Mouse (Mus musculus): ENCODE results near the gene Fbf1.

Fbf1 gene

DNA sequence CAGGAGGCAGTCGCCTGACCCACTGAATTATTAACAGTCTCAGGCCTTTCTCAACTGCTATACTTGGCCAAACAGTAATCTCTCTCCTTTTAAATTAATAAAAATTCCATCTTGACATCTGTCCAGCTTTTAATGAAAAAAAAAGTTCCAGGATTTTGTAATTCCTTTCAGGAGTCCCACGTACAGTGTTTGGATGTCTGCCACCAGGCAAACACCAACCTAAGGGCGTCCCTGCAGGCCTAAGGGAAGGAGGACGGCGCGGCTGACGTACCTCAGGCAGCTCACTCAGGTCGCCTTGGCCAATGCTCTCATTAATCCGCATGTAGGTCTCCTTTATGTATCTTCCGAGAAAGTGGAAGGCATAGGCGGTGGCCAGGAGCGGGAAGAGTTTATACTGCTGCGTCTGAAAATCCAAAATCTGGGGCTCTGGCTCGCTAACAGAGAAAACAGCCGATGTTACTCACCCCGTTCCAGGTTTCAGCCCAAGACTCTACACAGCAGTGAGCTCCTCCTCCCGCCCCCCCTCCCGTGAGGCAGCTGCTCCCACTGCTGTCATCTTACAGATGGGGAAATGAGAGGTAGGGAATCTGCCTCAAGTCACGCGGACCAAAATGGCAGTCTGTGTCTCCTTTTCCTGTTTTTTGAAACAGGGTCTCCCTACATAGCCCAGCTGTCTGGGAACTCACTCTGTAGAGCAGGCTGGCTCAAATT is 10.6 kb upstream of the Fbf1 start:
- DNase-seq = no peak

DNA sequence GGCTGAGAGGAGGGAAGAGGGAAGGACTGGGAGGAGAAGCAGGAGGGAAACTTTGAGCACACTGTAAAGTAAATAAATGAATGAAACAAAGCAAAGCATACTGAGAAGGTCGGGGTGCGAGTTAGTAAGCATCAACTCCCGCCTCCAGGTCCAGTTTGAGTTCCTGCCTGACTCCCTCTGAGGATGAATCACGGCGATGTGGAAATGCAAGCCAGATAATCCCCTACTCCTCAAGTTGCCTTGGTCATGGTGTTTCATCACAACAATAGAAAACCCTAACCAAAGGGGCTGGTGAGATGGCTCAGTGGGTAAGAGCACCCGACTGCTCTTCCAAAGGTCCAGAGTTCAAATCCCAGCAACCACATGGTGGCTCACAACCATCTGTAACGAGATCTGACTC is 8.0 kb upstream of the Fbf1 start:
- no peak for DNase-seq

DNA sequence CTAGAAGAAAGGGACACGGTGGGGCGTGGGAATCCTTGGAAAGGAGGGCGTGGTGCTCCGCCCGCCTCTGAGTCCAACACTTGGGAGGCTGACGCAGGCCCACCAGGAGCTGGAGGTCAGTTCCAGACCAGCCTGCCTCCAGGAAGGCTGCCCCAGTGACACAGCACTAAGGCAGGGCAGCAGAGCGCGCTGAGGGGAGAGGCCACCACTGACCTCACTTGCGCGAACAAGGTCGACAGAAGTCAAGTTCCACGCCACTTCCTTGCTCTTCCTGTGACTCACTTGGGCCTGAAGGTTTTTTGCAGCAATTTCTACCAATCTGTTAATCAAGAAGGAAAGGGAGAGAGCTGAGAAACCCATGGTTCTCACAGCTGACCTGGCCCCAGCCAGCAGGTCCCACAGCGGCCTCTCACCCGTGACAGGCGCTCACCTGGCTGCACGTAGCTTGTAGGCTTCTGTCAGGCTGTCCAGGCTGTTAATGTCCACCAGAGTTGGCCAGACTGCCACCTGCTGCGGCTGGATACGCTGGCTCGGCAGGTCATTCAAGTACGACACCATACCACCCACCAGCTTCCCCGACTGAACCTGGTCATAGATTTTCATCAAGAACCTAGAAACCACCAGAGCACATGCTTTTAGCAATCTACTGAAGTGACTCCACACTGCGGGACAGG is 6.9 kb upstream of the Fbf1 start:
- DNase-seq = peak; percentile 84

DNA sequence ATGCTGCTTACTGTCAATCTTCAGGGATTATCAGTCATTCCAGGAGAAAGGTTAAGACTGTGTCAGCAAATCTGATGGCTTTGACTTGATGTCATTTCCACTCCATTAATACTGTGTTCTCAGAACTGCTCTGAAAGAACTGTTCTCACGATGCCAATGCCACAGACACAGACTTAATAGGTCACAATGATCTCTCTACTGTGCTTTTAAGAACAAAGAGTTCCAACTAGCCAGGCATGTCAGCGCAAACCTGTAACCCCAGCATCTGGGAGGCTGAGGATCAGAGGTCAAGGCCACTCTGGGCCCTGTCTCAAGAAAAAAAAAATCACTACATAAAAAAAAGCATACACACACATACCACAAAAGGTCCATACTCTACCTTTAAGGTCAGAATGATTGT is 4.0 kb upstream of the Fbf1 start:
- DNase-seq = peak; percentile 36

DNA sequence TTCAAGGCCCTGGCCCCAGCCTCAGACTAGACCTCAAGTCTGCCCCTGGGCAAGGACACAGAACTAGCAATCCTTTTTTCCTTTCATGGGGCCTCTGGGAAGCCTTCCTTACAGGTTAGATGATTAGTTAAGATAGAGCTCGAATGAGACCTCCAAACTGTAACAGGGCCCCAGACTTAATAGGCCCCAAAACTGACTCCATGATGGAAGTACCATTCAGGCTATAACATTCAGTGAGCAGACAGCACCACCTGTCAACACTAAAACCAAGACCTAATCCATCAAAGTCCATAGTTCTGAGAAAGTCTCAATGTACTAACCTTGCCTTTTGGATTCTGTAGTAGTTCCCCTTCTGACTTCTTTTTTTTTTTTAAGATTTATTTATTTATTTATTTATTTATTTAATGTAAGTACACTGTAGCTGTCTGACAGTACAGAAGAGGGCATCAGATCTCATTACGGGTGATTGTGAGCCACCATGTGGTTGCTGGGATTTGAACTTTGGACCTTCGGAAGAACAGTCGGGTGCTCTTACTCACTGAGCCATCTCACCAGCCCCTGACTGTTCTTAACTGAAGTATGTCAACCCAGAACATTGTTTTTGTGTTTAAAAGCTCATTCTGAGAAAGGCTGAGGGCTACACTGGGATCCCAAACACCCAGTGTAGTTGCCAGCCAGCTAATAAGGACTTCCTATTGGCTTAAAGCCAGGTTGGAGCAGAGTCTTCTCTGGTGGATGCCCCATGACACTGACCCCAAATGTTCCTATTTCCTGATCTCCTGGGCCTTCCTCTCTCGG is 2.2 kb upstream of the Fbf1 start:
- peak; percentile 61 for DNase-seq

DNA sequence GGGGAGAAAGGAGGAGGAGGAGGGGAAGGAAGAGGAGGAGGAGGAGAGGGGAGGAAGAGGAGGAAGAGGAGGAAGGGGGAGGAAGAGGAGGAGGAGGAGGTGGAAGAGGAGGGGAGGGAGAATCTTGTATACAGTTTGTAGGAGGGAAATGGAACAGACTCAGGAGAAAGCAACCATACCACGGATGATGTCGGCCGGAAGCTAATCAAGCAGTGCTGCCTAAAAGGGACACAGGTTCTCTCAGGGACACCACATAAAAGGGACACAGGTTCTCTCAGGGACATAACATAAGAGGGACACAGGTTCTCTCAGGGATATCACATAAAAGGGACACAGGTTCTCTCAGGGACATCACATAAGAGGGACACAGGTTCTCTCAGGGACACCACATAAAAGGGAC is 1.2 kb upstream of the Fbf1 start:
- no peak for DNase-seq

DNA sequence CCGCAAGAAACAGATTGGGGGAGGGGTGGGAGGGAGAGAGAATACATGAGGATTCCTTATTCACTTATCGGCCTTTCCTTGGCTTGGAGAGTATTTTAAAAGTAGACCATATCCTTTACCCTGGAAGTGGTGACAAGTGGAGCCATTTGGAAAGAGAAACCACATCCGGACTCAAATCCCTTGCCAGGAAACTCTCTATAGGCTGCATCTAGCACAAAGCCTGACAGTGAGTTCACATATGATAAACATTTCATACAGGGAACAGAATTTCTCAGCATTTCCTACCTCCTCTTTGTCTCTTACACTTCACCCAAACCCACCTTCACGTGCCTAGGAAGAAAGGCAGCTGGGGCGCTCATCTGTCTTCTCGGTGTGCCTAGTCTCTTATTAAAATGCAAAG is 734 bp downstream of the Fbf1 start:
- no peak for DNase-seq

DNA sequence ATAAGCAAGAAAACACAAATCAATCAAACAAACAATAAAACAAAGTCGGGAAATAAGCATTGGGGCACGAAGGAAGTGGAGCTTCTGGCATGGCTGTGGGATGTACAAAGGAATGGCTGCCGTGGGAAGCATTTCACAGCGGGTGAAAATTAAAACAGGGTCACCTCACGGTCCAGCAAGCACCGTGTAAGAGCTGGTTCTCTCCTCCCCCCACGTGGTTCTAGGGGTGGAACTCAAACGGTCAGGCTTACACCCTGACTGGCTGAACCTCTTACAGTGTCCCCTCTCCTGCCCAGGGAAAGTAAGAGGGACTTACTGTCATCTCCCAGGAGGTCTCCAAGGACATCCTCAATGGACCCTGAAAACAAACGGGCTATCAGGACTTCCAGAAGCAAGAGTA is 5.0 kb downstream of the Fbf1 start:
- DNase-seq = peak; percentile 58

DNA sequence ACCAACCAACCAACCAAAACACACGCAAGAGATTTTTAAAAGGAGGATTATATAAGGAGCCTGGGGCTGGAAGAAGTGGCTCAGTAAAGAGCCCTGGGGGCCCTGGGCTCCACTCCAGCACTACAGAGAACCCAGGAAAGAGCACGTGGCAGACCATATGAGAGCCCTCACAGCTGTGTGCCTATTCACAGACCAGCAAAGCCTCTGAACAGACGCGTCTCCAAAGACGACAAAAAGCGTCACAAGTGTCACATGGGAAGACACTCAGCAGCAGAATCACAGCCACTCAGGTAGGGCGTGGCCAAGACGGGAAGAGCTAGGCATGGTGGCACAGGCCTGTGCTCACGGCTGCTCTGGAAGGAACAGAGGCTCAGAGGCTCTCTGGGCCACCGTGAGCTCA is 5.8 kb downstream of the Fbf1 start:
- DNase-seq = no peak

DNA sequence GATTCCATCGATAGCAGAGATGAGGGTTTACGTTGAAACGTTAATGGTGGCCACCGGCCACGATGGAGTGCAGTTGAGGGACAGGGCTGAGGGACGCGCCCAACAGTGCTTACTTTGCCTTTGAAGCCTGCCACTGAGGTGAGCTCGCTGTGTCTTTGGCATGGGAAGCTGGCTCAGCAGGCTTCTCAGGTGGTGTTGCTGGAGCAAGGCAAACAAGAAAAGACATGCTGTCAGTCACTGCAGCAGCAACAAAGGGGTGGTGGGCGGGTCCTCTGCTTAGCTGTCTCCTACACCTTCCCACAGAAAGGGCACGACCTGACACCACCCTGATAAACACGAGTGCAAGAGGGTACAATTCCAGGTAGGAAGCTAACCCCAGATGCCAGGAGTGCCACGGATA is 6.7 kb downstream of the Fbf1 start:
- DNase-seq = no peak

DNA sequence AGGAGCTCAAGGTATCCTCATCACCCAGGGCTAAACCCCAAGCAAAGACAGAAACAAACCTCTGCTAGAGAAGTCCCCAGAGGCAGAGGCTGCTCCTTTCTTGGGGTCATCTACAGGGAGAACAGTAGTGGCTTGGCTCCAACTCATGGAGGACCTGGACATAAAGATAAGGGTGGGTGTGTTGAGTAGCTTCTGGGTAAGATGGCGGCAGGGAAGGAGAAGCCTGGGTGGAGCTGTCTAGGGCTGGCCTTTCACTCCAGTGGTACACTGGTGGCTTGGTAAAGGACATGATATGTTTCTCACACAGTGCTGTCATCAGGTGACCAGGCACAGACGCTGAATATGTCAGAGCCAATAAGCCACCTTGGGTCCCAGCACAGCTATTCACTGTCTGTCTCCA is 17.0 kb downstream of the Fbf1 start:
- no peak for DNase-seq

DNA sequence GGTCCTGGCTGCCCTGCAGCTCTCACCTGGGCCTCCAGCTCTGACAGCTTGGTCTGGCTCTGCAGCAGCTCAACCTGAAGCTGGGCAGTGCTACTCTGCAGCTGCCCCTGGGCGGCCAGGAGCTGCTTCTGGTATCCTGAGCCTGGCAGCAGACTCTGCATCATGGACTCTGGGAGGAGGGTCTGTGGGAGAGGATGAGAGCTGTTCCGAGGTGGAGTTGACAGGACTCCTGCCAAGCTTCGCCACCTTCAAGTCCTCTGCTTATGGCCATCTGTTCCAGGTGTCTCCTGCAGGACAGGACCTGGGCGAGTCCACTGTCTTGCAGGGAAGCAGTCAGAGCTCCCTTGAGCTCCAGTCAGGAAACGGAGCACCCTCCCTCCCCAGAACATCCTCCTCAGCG is 18.6 kb downstream of the Fbf1 start:
- DNase-seq = no peak

DNA sequence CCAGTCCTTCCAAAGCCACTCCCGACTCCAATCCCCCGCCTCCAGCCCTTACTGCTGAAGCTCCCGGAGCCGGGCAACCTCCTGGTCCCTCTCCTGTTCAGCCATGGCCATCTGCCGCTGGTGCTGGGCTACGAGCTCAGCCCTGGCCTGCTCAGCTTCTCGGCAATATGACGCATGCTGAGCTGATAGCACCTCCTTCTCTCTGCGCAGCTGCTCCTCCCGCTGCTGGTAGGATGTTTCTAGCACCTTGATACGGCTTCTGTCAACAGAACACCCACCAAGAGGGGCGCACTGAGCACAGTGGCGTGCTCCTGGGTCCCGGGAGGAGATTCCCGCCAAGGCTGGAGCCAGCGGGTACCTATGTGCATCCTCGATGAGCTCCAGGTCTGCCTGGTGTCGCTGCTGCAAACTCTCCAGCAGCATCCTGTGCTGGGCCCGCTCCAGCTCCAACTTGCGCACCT is 19.2 kb downstream of the Fbf1 start:
- no peak for DNase-seq

DNA sequence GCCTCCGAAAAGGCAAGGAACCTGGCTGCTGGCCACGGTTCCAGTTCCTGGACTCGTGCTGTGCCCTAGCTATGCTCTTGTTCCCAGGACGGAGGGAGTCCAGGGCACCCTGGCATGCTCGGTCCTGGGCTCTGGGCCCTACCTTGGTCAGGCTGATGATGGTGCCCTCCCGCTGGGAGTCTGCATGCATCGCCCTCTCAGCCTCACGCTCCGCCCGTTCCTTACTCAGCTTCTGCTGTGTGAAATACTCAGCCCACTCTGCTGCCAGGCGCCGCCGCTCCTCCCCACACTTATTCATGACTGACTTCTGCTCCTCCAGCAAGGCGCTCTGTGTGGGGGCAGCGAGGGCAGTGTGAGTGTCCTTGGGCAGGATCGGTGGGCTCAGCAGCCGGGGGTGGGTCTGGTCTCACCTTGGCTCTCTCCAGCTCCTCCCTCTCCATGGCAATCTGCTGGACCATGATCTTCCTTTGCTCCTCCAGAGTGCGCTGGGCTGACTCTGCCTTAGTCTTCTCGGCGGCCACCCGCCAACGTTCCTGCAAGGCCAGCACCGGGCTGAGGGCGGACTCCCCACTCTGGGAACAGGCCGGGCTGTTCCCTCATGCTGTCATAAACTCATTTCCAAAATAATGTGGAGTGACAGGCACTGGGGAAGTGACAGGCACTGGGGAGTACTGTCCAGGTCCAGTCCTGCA is 21.5 kb downstream of the Fbf1 start:
- DNase-seq = peak; percentile 85

DNA sequence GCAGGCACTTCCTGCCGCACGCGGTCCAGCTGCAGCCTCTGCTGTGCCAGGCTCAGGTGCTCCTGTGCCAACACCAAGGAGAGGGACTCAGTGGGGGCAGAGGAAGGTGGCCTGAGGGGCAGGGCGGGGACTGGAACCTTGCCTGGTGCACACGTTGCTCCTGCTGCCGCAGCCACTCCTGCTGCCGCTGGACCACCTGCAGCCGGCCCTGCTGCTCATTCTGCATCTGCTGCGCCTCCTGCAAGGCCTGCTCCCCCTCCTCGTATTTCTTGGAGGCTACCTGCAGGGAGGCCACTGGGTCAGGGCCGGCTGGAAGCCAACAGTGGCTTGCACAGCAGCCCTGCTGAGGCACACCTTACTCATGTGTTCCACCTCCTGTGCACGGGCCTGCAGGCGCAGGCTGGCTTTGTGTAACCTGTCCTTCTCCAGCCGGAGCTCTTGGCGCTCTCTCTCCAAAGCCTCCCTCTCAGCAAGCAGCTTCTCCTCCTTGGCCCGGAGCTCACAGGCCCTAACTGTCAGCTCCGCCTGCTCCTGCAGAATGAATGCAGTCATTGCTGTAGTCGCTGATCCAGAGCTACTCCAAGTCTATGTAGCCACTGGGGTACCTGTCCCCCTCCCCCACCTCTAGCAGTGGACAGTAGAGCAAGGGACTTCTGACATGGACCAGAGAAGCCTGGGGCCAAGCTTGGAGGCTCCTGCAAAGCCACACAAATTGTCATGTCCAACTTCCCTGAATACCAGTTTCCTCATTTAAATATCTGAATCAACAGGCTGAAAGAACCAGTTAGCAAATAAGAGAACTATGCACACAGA is 22.3 kb downstream of the Fbf1 start:
- DNase-seq = peak; percentile 52

DNA sequence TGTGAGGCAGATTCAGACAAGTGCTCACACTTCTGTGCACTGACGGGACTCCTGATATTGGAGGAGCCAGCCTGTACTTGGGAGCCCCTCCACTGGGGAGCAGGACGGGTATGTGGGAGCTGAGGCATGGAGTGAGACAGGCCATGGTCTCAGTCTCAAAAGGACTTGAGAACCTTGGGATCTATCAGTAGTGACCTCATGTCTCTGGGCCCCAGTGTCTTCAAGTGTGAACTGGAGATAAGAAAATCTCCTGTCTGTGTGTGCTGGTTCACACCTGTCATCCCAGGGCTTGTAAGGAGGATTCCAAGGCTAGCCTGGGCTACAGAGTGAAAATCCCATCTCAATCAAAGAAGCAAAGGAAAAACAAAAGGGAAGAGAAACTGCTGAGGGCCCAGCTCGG is 24.5 kb downstream of the Fbf1 start:
- no peak for DNase-seq

DNA sequence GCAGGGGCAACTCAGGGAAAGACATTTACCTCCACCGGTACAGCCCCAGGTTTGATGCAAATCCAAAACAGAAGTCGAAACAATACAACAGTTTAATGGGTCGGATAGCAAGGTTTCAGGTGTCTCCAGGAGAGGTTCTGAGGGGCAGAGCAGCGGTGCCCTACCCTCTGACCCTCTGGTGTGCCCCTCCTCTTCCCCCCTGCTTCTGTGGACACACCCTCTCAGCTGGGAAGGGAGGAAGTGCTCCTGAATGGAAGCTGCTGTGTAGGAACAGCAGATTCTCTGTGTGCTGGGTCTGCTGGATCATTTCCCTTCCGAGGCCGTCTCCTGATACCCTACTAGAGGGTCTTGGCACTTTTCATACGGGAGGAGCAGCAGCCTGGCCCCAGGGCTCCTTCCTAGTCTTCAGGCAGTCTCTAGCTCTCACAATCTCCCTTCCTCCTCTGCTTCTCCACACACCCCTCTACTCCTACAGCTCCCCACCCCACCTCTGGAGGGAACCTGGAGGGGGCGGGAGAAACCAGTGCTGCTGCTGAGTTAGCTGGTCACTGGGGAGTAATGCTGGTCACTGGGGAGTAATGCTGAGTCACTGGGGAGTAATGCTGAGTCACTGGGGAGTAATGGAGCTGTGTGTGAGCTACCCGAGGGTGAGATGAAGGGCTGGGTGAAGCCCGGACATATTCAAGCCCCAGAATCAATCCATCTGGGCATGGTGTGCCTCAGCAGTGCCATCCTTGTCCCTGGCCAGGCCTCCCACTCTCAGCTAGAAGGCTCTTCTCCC is 25.6 kb downstream of the Fbf1 start:
- DNase-seq = no peak

DNA sequence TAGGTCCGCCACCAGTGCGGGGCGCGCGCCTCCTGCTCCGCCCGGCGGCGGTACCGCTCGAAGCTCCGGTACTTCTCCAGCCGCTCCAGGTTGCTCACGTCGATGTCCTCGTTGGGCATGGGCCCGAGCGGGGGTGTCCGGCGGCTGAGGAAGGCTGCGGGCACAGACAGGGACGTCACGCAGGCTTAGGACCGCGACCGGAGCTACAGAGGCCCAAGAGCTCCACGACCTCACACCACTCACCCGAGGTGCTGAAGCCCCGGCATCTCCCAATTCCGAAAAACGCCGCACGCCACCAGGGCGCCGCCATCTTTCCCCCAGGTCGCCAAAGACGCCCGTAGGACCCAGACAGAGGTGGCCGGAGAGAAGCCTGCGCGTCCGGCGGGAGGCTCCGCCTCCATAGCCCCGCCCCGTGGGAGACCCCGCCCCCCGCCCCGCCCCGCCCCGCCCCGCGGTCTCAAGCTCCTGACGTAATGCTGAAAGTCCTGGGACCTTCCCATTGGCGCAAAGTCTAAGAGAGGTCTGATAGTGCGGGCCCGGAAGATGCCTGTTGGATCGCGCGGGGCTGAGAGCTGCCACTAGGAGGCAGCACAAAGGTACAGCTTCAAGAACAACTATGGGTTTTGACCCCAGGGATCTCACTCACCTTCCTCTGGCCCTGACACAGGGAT is 29.4 kb downstream of the Fbf1 start, which contains the start of gene Mrpl38:
TSS of gene Mrpl38 (minus strand) at position 401 of the 671 bp plus-strand sequence.
- DNase-seq = peak; percentile 94

DNA sequence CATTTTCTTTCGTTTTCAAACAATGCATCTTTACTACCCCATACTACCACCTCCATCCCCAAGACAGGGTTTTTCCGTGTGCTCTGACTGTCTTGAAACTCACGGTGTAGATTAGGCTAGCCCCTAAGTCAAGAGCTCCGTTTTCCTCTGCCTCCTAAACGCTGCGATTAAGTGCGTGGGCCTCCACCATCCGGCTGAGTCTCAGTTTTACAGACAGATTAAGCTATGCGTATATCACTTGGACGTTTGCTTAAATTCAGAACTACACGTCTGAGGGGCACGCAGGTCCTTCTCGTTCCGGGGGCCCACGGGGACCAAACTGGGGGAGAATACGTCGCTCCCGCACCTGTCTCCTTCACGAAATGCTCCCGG is 29.9 kb downstream of the Fbf1 start:
- DNase-seq = no peak

DNA sequence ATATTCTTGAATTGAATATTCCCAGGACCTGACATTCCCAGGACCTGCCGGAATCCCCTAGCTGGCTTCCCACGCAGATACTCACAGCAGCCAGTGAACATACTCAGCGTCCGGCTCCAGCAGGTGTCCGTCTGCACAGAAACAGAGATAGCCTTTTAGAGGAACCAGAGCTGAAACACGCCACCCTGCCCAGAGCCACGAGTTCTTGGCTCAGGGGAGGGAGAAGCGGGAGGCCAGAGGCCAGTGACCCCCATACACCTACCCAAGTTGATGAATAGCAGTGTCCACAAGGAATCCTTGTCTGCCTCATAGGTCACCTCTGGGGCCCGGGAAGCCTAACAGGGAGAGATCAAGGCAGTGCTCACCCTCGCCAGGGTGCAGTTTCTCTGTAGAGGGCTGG is 33.8 kb downstream of the Fbf1 start:
- DNase-seq = no peak

DNA sequence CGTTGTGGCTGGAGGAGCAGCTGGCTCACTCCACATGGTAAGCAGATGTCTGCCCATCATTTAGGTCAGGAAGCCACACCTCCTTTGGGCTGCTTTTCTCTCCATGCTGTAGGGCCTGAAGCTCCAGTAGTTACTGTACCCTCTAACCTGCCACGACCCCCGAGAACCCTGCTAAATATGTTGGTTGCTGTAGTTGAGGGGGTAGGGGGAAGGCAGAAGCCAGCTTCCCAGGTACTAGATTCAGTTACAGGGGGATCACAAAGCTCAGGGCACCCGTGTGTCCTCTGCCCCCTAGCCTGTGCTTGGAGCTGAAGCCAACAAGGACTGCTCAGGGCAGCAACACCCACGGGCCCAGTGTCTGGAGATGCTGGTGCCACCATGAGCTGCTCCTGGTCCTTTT is 34.5 kb downstream of the Fbf1 start:
- no peak for DNase-seq

All from kidney, adult 11 months (tissue).